Mouse (Mus musculus): ENCODE measurements at regions not wholly inside any gene's neighbourhood (a gene's known extent, or its start where the extent isn't known, plus 50 kb on each side); places are given as distances from the start of the nearest gene placed in this dataset.
A peak's percentile ranks its signal among the peaks of the same experiment; 100 is the strongest.

DNA sequence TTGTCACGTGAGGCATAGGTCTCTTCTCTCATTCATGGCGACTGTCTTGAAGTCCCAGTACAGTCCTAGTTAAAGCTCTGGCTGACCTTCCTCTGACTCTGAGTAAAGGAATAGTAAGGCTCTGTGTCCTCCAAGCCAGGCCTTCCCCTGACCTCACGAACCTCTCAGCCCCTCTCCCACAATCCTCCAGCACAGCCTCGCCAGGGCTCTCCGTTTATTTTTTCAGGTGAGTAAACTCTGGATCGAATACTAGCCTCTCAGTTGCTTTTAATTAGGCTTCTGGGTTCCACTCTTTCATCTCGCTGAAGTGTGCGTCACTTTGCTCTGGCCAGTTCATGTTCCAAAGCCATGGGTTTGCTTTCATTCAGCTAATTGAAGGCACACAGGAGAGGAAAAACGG is 133.8 kb downstream of the Mylk4 start:
- 95% methylated on average over 9 of the region's 9 CpGs for WGBS
- TF ChIP-seq CTCF (IDR thresholded peaks at IDR 0.05; ENCODE audit: borderline replicate concordance, control insufficient read depth, extremely low read depth, insufficient read depth, low read length, poor library complexity) (no peak), POLR2A (IDR thresholded peaks at IDR 0.05; ENCODE audit: control insufficient read depth, extremely low read depth, insufficient read depth, low read length, poor library complexity) (no peak)
- Histone ChIP-seq H3K27ac (ENCODE audit: control insufficient read depth, insufficient read depth, low read length) (no peak overlapping the region), H3K4me3 (ENCODE audit: control insufficient read depth, insufficient read depth, low read length) (no peak overlapping the region), H3K36me3 (ENCODE audit: control insufficient read depth, insufficient read depth, low read length) (no peaks in the 10 kb centered on the region), H3K27me3 (ENCODE audit: control insufficient read depth, insufficient read depth, low read length) (no peaks in the 10 kb centered on the region), H3K4me1 (replicated peaks; ENCODE audit: control insufficient read depth, insufficient read depth, low read length) (no peaks in the 10 kb centered on the region)
- DNase-seq = no peak

DNA sequence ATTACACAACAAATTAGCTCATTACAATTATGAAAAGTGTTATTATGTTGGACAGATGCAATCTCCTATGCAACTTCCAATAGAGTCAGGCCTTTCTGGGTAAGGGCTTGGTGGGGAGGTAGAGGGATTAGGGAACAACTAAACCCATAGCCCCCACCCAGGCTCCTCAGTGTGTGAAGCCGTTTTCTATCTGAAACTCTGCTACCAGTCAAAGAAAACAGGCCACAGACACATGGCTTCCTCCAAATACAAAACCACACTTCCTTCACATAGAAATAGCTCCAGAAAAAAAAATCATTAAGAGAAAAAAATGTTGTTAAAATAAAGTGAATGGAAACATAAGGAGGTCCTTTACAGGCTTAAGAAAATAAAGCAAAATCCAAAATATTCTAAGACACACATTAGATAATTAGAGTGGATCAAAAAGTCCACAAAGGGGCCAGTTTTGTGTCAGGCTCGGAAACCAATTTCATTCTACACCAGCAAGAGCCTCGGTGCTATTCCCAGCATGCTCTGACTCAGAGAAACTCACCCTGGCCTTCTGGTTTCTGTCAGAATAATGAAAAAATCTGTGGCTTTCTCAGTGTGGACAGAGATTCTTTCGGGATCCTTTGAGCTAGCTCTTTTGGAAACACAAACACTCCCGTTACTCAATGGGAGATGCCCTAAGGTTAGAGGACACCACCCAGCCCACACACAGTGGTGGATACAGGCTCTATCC is 140.6 kb downstream of the Mylk4 start:
- TF ChIP-seq CTCF (IDR thresholded peaks at IDR 0.05; ENCODE audit: borderline replicate concordance, control insufficient read depth, extremely low read depth, insufficient read depth, low read length, poor library complexity) (no peak), POLR2A (IDR thresholded peaks at IDR 0.05; ENCODE audit: control insufficient read depth, extremely low read depth, insufficient read depth, low read length, poor library complexity) (no peak)
- no peaks in the 10 kb centered on the region for H3K27me3 ChIP-seq (ENCODE audit: control insufficient read depth, insufficient read depth, low read length)
- no peaks in the 10 kb centered on the region for H3K36me3 ChIP-seq (ENCODE audit: control insufficient read depth, insufficient read depth, low read length)
- no peak overlapping the region for H3K4me3 ChIP-seq (ENCODE audit: control insufficient read depth, insufficient read depth, low read length)
- no peak overlapping the region for H3K27ac ChIP-seq (ENCODE audit: control insufficient read depth, insufficient read depth, low read length)
- DNase-seq = no peak
- 43% methylated on average over 5 of the region's 5 CpGs for WGBS
- no peaks in the 10 kb centered on the region for H3K4me1 ChIP-seq (replicated peaks; ENCODE audit: control insufficient read depth, insufficient read depth, low read length)

DNA sequence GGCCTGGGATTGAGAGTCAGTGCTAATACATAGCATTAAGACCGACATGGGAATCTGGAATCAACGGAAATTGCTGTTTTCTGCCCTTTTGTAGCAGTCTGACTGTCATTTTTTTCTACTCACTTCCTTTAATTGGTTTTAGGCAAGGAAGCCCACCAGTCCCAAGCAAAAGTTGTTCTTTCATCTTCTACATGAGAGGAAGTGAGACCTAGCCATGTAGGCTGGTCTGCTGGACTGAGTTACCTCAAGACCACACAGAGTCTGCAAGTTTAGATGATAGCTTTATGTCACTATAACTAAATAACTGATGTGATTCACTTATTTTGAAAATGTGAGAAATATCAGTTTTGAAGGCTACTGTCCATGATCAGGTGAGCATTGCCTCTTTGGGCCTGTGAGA is 142.8 kb downstream of the Mylk4 start:
- H3K27me3 ChIP-seq (ENCODE audit: control insufficient read depth, insufficient read depth, low read length) = no peaks in the 10 kb centered on the region
- WGBS = 12% methylated on average over 2 of the region's 2 CpGs
- H3K4me1 ChIP-seq (replicated peaks; ENCODE audit: control insufficient read depth, insufficient read depth, low read length) = no peaks in the 10 kb centered on the region
- DNase-seq = no peak
- no peak overlapping the region for H3K4me3 ChIP-seq (ENCODE audit: control insufficient read depth, insufficient read depth, low read length)
- no peak overlapping the region for H3K27ac ChIP-seq (ENCODE audit: control insufficient read depth, insufficient read depth, low read length)
- TF ChIP-seq CTCF (IDR thresholded peaks at IDR 0.05; ENCODE audit: borderline replicate concordance, control insufficient read depth, extremely low read depth, insufficient read depth, low read length, poor library complexity) (no peak), POLR2A (IDR thresholded peaks at IDR 0.05; ENCODE audit: control insufficient read depth, extremely low read depth, insufficient read depth, low read length, poor library complexity) (no peak)
- no peaks in the 10 kb centered on the region for H3K36me3 ChIP-seq (ENCODE audit: control insufficient read depth, insufficient read depth, low read length)

DNA sequence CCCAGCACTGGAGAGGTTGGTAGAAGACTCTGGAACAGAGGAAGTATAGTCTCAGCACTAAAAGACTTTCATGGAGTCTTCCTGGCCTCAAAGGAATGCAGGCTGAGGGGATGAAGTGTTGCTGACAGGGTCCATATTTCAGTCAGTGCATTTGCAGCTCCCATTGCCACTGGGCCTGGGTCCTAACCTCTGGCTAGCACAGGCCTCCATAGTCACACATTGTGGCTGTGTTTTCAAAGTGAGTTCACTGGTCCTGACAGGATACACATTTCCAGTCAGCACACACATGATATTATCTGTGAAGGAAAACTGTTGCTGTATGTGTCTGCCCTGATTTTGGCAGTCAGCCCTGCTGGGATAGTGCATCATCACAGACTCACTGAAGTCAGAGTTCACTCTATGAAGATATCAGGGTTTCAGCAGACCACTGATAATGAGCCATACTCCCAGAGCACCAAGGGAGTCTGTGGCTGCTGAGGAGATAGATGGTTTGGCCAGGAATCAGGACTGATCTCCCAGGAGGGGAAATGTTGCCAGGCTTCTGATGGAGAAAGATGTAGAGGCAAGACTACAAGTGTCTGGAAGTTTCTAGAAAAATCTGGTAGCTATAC is 153.5 kb downstream of the Mylk4 start:
- H3K4me1 ChIP-seq (replicated peaks; ENCODE audit: control insufficient read depth, insufficient read depth, low read length) = no peaks in the 10 kb centered on the region
- no peaks in the 10 kb centered on the region for H3K27me3 ChIP-seq (ENCODE audit: control insufficient read depth, insufficient read depth, low read length)
- no peak overlapping the region for H3K27ac ChIP-seq (ENCODE audit: control insufficient read depth, insufficient read depth, low read length)
- TF ChIP-seq CTCF (IDR thresholded peaks at IDR 0.05; ENCODE audit: borderline replicate concordance, control insufficient read depth, extremely low read depth, insufficient read depth, low read length, poor library complexity) (no peak), POLR2A (IDR thresholded peaks at IDR 0.05; ENCODE audit: control insufficient read depth, extremely low read depth, insufficient read depth, low read length, poor library complexity) (no peak)
- no peaks in the 10 kb centered on the region for H3K36me3 ChIP-seq (ENCODE audit: control insufficient read depth, insufficient read depth, low read length)
- DNase-seq = no peak
- H3K4me3 ChIP-seq (ENCODE audit: control insufficient read depth, insufficient read depth, low read length) = no peak overlapping the region

DNA sequence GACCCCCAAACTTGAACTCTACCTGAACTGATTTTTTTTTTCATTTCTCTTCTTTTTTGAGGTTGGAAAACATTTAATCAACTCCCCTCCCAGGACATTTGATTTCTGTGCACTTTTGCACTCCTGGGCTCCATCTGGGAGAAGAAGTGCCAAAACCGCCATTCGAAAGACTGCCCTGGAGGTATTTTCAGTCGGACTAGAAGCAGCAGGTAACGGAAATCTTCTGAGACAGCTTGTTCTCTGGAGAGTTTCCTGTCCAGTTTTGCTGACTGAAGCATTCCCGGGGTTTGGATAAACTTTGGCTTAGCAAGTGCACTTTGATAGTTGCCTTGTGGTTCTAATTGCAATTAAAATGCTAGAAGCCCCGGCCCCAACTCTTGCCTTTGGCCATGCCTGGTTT is 169.8 kb downstream of the Mylk4 start:
- peaks cover 13% of the 10 kb centered on the region for H3K4me1 ChIP-seq (replicated peaks; ENCODE audit: control insufficient read depth, insufficient read depth, low read length)
- no peaks in the 10 kb centered on the region for H3K36me3 ChIP-seq (ENCODE audit: control insufficient read depth, insufficient read depth, low read length)
- H3K4me3 ChIP-seq (ENCODE audit: control insufficient read depth, insufficient read depth, low read length) = no peak overlapping the region
- H3K27ac ChIP-seq (ENCODE audit: control insufficient read depth, insufficient read depth, low read length) = no peak overlapping the region
- WGBS = 87% methylated on average over 6 of the region's 6 CpGs
- no peak for DNase-seq
- H3K27me3 ChIP-seq (ENCODE audit: control insufficient read depth, insufficient read depth, low read length) = no peaks in the 10 kb centered on the region
- TF ChIP-seq POLR2A (IDR thresholded peaks at IDR 0.05; ENCODE audit: control insufficient read depth, extremely low read depth, insufficient read depth, low read length, poor library complexity) (no peak), CTCF (IDR thresholded peaks at IDR 0.05; ENCODE audit: borderline replicate concordance, control insufficient read depth, extremely low read depth, insufficient read depth, low read length, poor library complexity) (no peak)

DNA sequence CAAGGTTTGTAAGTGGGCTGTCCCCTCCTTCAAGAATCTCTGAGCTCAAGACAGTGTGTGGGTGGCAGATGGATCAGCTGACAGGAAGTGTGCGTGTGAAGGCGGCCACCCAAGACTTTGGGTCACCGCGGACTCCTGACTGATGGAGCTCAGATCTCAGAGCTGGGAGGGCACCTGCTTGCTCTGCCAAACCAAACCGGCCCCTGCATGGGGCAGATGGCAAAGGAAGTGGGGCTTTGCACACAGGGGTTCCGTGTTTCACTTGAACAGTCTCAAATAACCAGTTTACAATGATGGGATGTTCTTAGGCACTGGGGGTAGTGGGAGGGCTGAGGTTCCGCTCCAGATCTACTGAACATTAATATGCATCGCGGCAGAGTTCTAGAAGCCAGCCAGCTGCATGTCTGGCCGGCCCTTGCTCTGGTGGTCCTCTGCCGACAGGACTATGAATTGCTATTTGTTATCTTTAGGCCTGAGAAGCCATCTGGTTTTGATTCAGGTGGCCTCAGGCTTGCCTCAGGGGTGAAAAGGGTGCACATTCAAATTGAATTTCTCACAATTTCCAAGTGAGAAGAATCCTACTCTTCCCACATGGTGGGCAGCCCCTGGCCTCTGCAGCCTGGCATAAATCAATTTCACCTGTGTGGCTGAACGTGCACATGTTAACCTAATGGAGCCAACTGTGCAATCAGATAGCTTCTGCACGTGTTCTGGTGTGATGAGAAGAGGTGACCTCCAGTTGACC is 172.0 kb downstream of the Mylk4 start:
- 21% methylated on average over 13 of the region's 13 CpGs for WGBS
- Histone ChIP-seq H3K4me1 (replicated peaks; ENCODE audit: control insufficient read depth, insufficient read depth, low read length) (peaks cover 13% of the 10 kb centered on the region), H3K27ac (ENCODE audit: control insufficient read depth, insufficient read depth, low read length) (no peak overlapping the region), H3K4me3 (ENCODE audit: control insufficient read depth, insufficient read depth, low read length) (no peak overlapping the region), H3K27me3 (ENCODE audit: control insufficient read depth, insufficient read depth, low read length) (no peaks in the 10 kb centered on the region), H3K36me3 (ENCODE audit: control insufficient read depth, insufficient read depth, low read length) (no peaks in the 10 kb centered on the region)
- TF ChIP-seq POLR2A (IDR thresholded peaks at IDR 0.05; ENCODE audit: control insufficient read depth, extremely low read depth, insufficient read depth, low read length, poor library complexity) = no peak
- TF ChIP-seq CTCF (IDR thresholded peaks at IDR 0.05; ENCODE audit: borderline replicate concordance, control insufficient read depth, extremely low read depth, insufficient read depth, low read length, poor library complexity) = no peak
- peak; percentile 20 for DNase-seq

Measured in thymus, adult 2 months (tissue).